Mouse (Mus musculus): Measurements from ENCODE around the gene Pgm1.

DNA sequence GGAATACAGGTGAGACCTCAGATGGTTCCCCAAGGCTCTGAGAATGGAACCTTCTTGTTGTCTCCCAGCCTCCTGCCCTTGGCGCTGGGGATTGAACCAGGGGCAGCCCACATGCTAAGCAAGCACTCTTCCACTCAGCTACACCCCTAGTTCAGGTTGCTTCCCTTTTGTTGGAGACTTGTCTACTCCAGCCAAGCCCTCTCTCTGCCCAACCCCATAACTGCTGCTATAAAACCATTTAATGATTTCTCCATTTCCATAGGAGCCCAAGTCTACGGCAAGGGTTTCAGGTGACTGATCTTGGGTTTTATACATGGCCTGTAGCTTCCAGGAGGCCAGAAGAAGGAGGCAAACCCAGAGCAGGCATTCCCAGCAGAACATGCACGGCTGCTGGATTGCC lies 98.6 kb downstream of the Pgm1 start:
- TF ChIP-seq POLR2A (IDR thresholded peaks at IDR 0.05; ENCODE audit: borderline replicate concordance, insufficient read depth, low read length) (no peak), CTCF (IDR thresholded peaks at IDR 0.05; ENCODE audit: borderline replicate concordance, insufficient read depth, low read depth, low read length) (no peak)
